Mouse (Mus musculus) natural killer cell, adult 2 months (primary cell): ENCODE data around the gene Sycn.

Experiments
- DNase-seq, 2 experiments: peaks; one replicate each; pipeline ENCODE4 v3.0.0; 2022; ENCODE audit warnings: low spot score in 2 of 2

The Sycn gene

GRCm38 (mm10) chr7:28558486-28558885 lies 17.8 kb downstream of the Sycn start:
- DNase-seq, result no peak

- no peak for DNase-seq
These were observed 20.2 kb downstream of the Sycn start for GRCm38 (mm10) chr7:28560856-28561255.

DNA sequence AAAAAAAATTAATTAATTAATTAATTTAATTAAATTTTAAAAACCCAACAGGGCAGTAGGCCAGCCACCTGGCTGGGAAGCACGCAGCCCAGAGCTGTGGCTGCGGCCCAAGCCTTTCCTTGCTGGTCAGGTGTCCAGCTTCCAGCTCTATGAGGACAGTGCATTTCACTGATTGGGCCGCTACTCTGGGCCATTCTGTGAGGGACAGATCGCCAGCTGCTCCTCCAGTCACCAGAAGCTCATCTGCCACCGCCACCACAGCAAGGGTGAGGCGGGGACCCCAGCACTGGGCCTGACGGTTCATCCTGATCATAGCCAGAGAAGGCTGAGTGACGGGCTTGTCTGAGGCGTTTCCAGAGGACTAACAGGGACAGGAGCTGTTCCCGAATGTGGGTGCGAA lies 21.3 kb downstream of the Sycn start:
- DNase-seq, result no peak

DNA sequence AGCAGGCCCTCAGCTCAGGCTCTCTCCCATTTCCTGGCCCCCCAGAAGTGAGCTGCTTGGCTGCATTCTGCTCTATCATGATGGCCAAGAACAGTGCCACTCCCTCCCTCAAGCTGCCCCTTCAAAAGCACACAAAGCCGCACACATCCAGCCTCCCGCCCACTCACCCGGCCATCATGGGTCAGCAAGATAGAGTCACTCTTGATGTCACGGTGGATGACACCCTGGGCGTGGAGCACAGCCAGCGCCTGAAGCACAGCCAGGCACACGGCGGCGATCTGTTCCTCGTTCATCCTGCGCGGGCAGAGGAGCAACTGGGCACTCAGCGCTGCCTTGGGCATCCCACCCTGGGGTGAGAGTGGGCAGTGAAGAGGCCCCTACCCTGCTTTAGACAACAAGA lies 21.7 kb downstream of the Sycn start:
- no peak for DNase-seq

- DNase-seq, result no peak
These were observed 22.3 kb downstream of the Sycn start for GRCm38 (mm10) chr7:28562951-28563350.

- DNase-seq, result no peak
These were observed 24.7 kb downstream of the Sycn start for GRCm38 (mm10) chr7:28565407-28565806.

DNA sequence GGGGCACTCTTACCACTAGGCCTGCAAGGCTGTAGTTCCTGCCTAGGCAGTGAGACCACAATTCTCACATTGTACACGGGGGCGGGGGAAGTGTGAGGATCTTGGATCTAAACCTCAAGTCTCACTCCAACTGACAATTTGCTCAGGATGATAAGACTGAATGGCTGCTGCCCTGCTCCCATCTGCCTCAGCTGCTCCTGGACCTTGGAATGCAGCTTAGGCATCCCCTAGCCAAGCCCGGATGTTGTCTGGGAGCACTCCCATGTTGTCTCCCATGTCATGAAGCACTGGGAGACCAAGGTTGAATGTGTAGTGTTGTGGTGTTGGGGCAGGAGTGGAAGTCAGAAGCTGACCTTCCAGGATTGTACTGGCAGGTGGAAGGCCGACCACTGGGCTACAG lies 26.9 kb downstream of the Sycn start:
- DNase-seq, result no peak

DNA sequence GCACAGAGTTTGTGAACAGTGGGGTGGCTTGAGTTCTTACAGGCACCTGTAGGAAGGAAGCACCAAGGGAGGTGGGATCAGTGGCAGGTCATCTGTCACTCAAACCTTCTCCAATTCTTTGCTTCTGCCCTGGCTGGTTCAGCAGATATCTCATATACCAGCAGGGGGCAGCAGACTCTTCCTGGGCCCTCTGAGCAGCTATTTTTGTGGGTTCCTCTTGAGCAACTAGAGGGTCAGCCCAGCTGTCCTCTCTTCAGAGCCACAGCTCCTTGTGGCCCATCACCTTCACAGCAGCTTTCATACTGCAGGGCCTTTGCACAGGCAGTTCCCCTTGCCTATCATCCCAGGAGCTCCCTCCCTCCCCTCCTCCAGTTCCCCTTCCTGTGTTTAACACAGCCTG lies 27.6 kb downstream of the Sycn start:
- DNase-seq, result peak; percentile 59 to 64

DNA sequence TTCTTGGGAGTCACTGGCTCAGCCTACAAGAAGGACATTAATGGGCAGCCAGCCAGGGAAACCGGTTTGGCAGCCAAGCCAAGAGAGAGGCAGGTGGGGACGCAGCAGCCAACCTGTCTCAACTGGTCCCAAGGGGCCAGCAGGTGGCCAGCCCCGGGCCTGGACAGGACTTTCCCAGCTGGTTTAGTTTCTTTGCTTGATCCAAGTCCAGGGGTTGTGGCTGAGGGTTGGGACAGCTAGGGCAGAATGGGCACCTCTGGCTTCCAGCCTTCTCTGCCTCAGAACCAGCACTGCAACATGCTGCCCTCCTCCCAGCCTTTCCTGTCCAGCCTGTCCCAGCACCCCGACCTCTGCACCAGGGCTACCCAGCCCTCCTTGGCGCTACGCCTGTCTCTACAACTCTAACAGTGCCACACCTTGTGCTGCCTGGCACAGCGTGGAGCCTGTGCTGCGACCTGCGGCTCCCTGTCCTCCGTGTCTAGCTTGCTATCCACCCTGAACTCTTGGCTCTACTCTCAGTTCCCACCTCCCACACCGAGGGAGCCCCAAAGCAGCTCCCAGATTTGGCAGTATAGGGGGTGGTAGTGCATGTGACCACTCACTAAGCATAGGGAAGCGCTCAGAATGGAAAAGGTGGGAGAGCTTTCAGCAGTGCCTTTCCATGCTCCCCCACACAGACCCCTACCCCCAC lies 29.8 kb downstream of the Sycn start:
- DNase-seq, result no peak

GRCm38 (mm10) chr7:28570982-28571682 lies 30.4 kb downstream of the Sycn start:
- DNase-seq, result no peak

- DNase-seq, result no peak
These were observed 32.0 kb downstream of the Sycn start for GRCm38 (mm10) chr7:28572689-28573088.

GRCm38 (mm10) chr7:28573236-28573635 lies 32.6 kb downstream of the Sycn start:
- no peak for DNase-seq

GRCm38 (mm10) chr7:28575597-28575996 lies 34.9 kb downstream of the Sycn start:
- no peak for DNase-seq

DNA sequence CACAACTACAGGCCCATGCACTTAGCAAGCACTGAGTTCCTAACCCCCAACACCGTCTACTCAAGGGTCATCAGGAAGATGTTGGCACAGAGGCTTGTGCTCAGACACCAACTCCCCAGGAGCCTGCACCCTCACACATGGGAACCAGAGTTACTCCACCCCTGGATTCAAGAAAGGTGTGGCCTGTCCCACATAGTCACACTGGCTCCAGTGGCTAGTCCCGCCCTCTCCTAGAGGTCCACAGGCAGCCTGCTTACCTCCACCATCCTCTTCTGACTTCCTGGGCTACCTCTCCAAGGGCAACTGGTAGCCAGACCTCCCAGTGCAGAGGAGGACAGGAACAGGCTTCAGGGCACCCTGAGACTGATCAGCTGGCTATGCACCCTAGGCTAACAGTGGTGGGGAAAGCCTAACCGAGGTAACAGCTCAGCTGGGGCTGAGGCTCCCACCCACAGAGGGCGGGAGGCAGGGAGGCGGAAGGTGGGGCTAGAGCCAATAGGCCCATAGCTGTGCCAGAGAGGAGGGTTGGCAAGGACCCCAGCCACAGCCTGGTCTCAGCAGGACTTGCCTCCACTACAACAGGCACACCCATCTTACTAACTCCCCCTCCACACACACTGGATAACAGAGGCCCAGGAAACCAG lies 35.7 kb downstream of the Sycn start:
- no peak for DNase-seq

GRCm38 (mm10) chr7:28577826-28578542 lies 37.3 kb downstream of the Sycn start:
- DNase-seq, result no peak

DNA sequence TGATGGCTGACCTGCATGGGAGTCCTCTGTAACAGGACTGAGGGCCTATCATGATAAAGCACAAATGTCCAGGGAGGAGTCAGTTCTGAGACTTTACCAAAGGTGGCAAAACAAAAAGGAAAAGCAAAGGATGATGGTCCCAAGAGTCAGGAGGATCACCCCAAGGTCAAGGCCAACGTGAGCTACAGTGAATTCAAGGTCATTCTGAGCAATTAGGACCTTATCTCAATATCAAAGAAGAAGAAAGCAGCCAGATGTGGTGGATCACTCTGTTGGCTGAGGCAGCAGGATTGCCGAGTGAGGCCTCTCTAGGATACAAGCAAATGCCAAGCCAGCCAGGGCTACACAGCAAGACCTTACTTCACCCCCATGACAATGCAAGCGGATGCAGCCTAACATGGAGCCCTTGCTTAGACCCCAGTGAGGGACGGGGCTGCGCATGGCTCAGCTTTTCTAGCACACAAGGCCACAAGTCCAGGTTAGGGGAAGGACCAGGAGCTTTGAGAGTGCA lies 37.9 kb downstream of the Sycn start:
- DNase-seq, result no peak

GRCm38 (mm10) chr7:28579826-28580225 lies 39.1 kb downstream of the Sycn start:
- no peak for DNase-seq

GRCm38 (mm10) chr7:28581721-28582120 lies 41.0 kb downstream of the Sycn start:
- DNase-seq, result no peak

DNA sequence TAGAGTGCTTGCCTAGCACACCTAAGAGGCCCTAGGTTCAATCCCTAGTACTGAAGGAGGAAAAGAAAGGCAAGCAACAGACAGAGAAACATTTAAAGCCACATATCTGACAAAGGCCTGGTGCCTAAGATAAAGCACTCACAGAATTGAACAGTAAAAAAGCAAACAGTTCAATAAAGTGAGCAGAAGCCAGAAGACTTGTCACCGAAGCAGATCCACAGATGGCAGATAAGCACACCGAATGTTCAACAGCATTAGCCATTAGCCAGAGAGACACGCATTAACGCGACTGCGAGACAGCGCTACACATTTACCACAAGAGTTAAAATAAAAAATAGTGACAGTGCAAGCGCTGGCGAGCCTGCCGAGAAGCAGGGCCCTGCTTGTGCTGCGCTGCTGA lies 42.2 kb downstream of the Sycn start:
- DNase-seq, result no peak

DNA sequence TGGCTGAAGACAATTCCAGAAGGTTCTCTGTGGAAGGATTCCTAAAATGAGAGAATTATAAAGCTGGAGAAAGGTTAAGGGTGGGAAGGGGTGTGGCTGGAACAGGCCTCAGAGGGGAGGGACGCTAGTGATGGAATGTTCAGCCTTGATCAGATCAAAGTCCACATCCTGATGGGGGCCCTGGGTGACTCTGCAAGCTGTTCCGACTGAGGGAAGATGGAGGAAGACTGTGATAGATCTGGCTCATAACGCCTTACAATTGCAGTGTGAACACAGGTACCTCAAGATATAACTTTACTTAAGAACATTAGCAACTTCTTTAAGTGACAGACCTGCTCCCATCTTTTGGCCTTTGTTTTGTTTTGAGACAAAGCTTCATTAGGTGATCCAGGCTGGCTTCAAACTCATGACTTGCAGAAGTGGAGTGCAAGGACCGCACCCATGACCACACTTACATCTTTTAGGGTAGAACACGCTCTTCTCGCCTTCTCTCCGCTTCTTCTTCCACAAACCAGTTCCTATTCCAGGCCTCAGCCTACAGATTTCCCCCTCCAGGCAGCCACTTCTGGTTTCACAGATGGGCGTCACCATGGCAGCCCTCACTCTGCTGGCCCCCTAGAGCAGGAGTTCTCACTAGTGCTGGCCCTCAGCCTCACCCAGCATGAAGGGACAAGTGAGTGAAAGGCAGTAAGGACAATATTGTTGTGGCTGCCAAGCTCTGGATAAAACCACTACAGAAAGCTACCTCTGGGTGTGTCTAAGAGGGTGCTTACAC lies 43.1 kb downstream of the Sycn start:
- DNase-seq, result no peak

GRCm38 (mm10) chr7:28584468-28584867 lies 43.8 kb downstream of the Sycn start:
- DNase-seq, result no peak
